Comparison of ENCODE assay signal across 17 mouse cellular contexts in the genomic region with DNA sequence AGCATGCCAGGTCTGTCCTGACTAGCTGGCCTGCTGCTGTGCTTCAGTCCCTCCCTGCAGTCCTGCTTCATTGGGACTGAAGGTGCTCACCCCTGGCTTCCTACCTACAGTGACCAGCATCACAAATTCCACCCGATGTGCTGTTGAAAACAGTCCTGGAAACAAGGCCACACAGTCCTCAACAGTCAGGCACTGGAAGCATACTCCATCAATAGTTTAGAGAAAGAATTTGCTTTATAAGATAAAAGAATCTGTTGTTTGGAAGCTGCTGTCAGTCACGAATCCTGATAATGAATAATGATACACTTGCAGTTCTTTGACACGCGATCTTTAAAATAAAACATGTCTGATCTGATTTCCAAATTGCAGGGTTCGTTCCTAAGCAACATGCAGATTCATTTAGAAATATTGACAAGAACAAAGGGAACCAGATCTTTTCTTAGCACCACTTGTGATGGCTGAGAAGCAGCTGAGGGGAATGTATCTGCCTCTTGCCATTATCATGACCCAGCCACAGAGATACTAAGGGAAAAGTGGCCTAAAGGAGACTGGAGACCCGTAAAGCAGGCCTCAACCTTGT. TPM values are rescaled to one million over a fixed set of nuclear protein-coding genes. Genes with fewer than 3 reads are reported as not detected.
DNase-seq lines count a peak whose midpoint lies in the region; ATAC-seq lines count a peak whose summit lies in the region.
"Had no signal": no experiment of that assay in that cellular context is flagged by ENCODE, and none has a peak within 500 bp of the region (broad histone marks: within the 10 kb centered on the region; RNA-seq: fewer than 3 reads in every experiment).

No protein-coding gene starts in this region.

- no peaks in the 10 kb centered on the region for H3K4me1 ChIP-seq in forebrain, embryonic 16.5 days (replicated peaks; ENCODE audit: control insufficient read depth, insufficient read depth, low read length)
- H3K4me1 ChIP-seq: embryonic facial prominence, embryonic 13.5 days; heart, embryonic 12.5 days; hindbrain, embryonic 15.5 days had no signal

- 61% methylated on average over 6 of the region's 6 CpGs for WGBS in forebrain, embryonic 16.5 days

- no peak overlapping the region for H3K4me3 ChIP-seq in forebrain, embryonic 16.5 days (replicated peaks; ENCODE audit: low read length)
- H3K4me3 ChIP-seq: embryonic facial prominence, embryonic 13.5 days; heart, embryonic 12.5 days; hindbrain, embryonic 15.5 days had no signal

- no peaks in the 10 kb centered on the region for H3K9me3 ChIP-seq in forebrain, embryonic 16.5 days (ENCODE audit: control insufficient read depth, low read length)
- H3K9me3 ChIP-seq: embryonic facial prominence, embryonic 13.5 days; heart, embryonic 12.5 days; hindbrain, embryonic 15.5 days had no signal

- ATAC-seq in forebrain, embryonic 16.5 days = peak; percentile 88
- ATAC-seq: intestine, embryonic 16.5 days had no signal

- H3K36me3 ChIP-seq in forebrain, embryonic 16.5 days (ENCODE audit: control insufficient read depth, insufficient read depth) = no peaks in the 10 kb centered on the region
- H3K36me3 ChIP-seq: embryonic facial prominence, embryonic 13.5 days; heart, embryonic 12.5 days; hindbrain, embryonic 15.5 days had no signal

- H3K27ac ChIP-seq in forebrain, embryonic 16.5 days (ENCODE audit: low read length) = no peak overlapping the region
- H3K27ac ChIP-seq: embryonic facial prominence, embryonic 13.5 days; hindbrain, embryonic 15.5 days had no signal

- no peak overlapping the region for H3K9ac ChIP-seq in forebrain, embryonic 16.5 days (replicated peaks; ENCODE audit: low read depth, low read length)
- H3K9ac ChIP-seq: embryonic facial prominence, embryonic 13.5 days; heart, embryonic 12.5 days; hindbrain, embryonic 15.5 days had no signal

- H3K27me3 ChIP-seq in forebrain, embryonic 16.5 days (replicated peaks; ENCODE audit: control insufficient read depth, insufficient read depth, low read length) = no peaks in the 10 kb centered on the region
- H3K27me3 ChIP-seq: embryonic facial prominence, embryonic 13.5 days; heart, embryonic 12.5 days; hindbrain, embryonic 15.5 days had no signal

- DNase-seq in heart, adult 11 months = peak; percentile 64
- no peak for DNase-seq in heart, postnatal 4 days
- peak; percentile 10 for DNase-seq in left cerebral cortex, adult 11 months (ENCODE audit: low spot score)
- DNase-seq in left cerebral cortex, adult 8-10 months (ENCODE audit: low spot score in 2 of 2) = no peak
- no peak for DNase-seq in right cerebral cortex, adult 2 months (ENCODE audit: low spot score in 2 of 2)
- DNase-seq in adrenal gland, postnatal 25 days = no peak
- DNase-seq: adrenal gland, adult 2 months; adrenal gland, postnatal 36 days; cerebellum, adult 18-20 months; cerebellum, adult 9-11 months; cerebellum, postnatal 36 days; gastrocnemius, postnatal 14 days had no signal

- no peak overlapping the region for H3K4me2 ChIP-seq in forebrain, embryonic 16.5 days (ENCODE audit: low read length)
- H3K4me2 ChIP-seq: embryonic facial prominence, embryonic 13.5 days; heart, embryonic 12.5 days; hindbrain, embryonic 15.5 days had no signal

RNA-seq across cellular contexts. Expression of gene Nxt1, which starts 27.9 kb away (rescaled TPM):
- total RNA-seq in heart, postnatal 4 days (2021) = 10 to 100 TPM; 19.1 to 21.5 TPM
- total RNA-seq in left cerebral cortex, adult 8-10 months (2022) = 10 to 100 TPM; 10.7 to 13.1 (median 11.9) TPM
- polyA plus RNA-seq in forebrain, embryonic 16.5 days (2015; fragmentation: Nextera tagmentation; extraction: Ambion mirVana) = 54.6 and 62.5 TPM in 2 replicates
- 22.6 and 25.7 TPM in 2 replicates for total RNA-seq in adrenal gland, postnatal 25 days (2021)

RNA-seq across cellular contexts. Expression of gene Gzf1, which starts 36.3 kb away (rescaled TPM):
- total RNA-seq in heart, postnatal 4 days (2021) = 10 to 100 TPM; 19.9 to 21.3 TPM
- 10 to 100 TPM; 26.8 to 30.6 (median 29.2) TPM for total RNA-seq in left cerebral cortex, adult 8-10 months (2022)
- polyA plus RNA-seq in forebrain, embryonic 16.5 days (2015; fragmentation: Nextera tagmentation; extraction: Ambion mirVana) = 23.0 and 24.3 TPM in 2 replicates
- 28.8 and 36.0 TPM in 2 replicates for total RNA-seq in adrenal gland, postnatal 25 days (2021)

Comparison
In these comparisons a context has a peak if more than half of its experiments do, and no peak if none do; other contexts are left out.
1. DNase-seq: peak in heart, adult 11 months (single experiment) and left cerebral cortex, adult 11 months (single experiment); none in heart, postnatal 4 days (single experiment), left cerebral cortex, adult 8-10 months (0 of 2), right cerebral cortex, adult 2 months (0 of 2) and adrenal gland, postnatal 25 days (single experiment).